Mouse (Mus musculus): ENCODE results near the gene Commd2. TPM values are rescaled to one million over a fixed set of nuclear protein-coding genes. Genes with fewer than 3 reads are reported as not detected.

The Commd2 gene
- total RNA-seq, 2 experiments from 2014 or later, result 10.4 to 12.1 TPM

DNA sequence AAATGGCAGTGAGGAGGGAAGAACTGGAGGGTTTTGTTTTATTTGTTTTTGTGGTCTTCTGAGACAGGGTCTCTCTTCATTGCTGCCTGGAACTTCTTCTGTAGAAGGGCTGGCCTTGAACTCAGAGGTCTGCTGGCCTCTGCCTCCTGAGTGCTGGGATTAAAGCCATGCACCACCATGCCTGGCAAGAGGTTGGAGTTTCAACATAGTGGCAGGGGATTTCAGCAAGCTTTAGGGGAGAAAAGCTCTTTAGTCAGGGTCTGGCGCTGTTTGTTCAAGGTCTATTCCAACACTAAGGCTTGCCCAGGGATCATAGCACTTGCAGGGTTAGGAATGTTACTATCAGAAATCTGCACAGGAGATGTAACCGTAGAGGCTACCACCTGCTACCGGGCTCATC is 2.1 kb upstream of the Commd2 start:
- no peak for TF ChIP-seq CTCF (IDR thresholded peaks at IDR 0.05)
- intact Hi-C loops (cut with DNase I), result no loop called here
- no peak for DNase-seq
- Histone ChIP-seq H3K27ac (no peak overlapping the region), H3K4me3 (no peak overlapping the region)

DNA sequence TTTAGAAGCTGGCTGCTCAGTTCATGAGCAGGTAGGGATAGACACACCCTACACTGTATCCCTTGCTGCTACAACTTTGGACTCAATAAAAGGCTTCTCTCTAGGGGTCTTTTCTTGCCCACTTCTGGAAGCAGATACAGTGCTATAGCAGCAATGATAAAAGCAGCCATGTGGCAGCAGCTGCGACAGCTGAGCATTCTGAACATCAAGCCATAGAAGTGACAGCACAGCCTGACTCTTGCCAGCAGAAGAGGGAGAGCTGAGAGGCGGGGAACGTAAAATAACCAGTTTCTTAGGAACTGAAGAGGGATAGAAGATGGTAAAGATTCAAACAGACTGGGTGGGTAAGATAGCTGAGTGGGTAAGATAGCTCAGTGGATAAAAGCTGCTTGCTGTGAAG is 970 bp upstream of the Commd2 start:
- Histone ChIP-seq H3K27ac (no peak overlapping the region), H3K4me3 (no peak overlapping the region)
- intact Hi-C loops (cut with DNase I), result no loop called here
- no peak for DNase-seq
- TF ChIP-seq CTCF (IDR thresholded peaks at IDR 0.05), result no peak

DNA sequence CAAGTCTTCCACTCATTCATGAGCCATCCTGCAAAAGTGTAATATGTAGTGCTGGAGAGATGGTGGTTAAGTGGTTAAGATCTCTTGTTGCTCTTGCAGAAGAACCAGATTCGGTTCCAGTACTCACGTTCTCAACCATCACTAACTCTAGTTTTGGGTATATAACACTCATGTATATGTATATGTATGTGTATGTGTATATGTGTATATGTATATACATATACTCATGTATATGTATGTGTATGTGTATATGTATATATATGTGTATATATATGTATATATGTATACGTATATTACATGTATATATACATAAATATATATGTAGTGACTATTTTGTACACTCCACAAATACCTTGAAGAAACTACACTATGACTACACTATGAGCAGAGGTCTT is 347 bp upstream of the Commd2 start:
- Histone ChIP-seq H3K27ac (peak overlapping the region; percentile 92), H3K4me3 (peak overlapping the region; percentile 92)
- DNase-seq, result no peak
- intact Hi-C loops (cut with DNase I), result no loop called here
- TF ChIP-seq CTCF (IDR thresholded peaks at IDR 0.05), result no peak

DNA sequence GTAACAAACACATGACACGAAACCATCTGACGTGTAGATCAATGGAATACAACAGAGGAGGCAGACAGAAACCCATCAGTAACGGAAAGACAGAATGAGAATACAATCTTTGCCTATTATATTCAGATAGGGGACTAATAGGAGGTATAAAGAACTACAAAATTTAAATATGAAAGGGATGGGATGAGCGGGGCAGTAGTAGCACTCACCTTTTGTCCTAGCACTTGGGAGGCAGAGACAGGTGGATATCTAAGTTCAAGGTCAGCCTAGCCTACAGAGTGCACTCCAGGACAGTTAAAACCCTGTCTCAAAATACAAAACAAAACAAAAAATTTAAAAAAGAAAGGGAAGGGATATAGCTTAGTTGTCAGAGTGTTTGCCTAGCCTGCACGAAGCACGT is 8.3 kb downstream of the Commd2 start:
- intact Hi-C loops (cut with DNase I), result no loop called here
- no peak overlapping the region for H3K4me3 ChIP-seq
- no peak for TF ChIP-seq CTCF (IDR thresholded peaks at IDR 0.05)
- DNase-seq, result no peak
- no peak overlapping the region for H3K27ac ChIP-seq

DNA sequence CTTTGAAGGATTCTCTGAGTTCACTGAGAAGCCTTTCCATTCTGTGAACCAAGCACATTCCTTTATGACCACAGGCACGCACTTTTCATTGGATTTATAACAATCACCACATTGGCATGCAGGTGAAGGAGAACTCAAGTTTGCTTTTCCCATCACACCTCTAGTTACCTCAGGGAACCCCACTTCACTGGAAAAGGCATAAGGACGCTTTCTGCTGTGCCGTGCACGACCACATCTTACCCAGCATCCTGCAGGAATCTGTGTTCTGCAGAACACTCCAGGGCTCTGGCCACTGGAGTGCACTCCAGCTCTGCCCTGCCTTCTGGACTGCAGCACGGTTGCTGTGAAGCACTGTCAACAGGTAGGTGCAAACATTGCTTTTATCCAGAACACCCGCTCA is 13.9 kb downstream of the Commd2 start:
- no peak for TF ChIP-seq CTCF (IDR thresholded peaks at IDR 0.05)
- intact Hi-C loops (cut with DNase I), result no loop called here
- H3K4me3 ChIP-seq, result no peak overlapping the region
- DNase-seq, result no peak
- no peak overlapping the region for H3K27ac ChIP-seq

DNA sequence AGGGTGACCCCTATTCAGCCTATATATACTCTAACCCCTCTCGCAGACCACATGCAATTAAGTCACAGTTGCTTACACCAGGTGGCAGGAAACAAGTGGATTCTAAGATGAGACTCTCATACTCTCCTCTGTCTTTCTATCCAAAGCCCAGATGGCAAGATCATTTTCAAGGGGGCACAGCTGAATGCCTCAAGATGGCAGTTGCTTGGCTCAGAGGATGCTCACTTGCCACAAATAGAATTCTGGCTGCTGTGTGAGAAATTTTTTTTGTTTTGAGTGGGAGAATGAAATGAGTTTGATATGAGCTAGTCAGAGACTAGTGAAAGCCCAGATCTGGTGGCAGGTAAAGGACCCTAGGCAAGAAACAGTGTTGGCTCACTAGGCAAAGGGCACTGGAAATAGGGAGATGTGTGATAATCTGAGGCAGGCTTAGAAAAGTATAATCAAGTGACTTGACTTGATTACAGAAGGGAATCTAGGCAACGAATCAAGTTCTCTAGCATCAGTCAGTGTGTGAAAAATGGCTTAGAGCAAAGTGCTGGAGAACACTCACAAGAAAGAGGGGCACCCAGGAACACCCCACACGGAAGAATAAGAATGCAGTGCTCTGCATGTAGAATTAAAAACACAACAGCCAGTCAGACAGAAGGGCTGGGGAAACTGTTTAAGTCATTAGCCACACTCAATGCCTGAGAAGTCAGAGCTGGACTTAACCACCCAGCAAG is 16.6 kb downstream of the Commd2 start:
- H3K27ac ChIP-seq, result no peak overlapping the region
- H3K4me3 ChIP-seq, result no peak overlapping the region
- intact Hi-C loops (cut with DNase I), result no loop called here
- DNase-seq, result no peak
- TF ChIP-seq CTCF (IDR thresholded peaks at IDR 0.05), result no peak

DNA sequence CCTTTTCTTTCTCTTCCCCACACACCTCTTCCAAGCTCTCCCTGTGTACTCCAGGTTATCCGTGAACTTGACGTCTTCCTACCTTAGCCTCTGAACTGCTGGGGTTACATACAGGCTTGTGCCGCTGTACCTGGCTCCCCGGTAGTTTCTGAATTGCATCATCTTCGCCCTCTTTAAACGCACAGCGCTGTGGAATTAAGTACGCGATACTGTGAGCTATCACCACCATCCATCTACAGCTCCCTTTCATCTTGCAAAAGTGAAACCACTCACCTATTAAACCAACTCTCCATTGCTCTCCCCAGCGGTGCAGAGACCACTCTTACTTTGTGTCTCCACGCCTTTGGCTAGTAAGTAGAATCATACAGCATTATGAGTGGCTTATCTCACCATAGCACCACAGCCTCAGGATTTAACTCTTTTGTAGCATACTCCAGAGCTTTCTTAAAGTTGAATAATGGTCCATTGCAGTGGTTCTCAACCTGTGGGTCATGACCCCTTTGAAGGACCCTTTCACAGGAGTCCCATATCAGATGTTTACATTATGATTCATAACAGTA is 24.5 kb downstream of the Commd2 start:
- TF ChIP-seq CTCF (IDR thresholded peaks at IDR 0.05), result no peak
- Histone ChIP-seq H3K4me3 (no peak overlapping the region), H3K27ac (no peak overlapping the region)
- DNase-seq, result no peak
- intact Hi-C loops (cut with DNase I), result loop anchor here (5.0 kb wide), 1 partner anchor 360 kb away; no protein-coding TSS in a partner anchor

DNA sequence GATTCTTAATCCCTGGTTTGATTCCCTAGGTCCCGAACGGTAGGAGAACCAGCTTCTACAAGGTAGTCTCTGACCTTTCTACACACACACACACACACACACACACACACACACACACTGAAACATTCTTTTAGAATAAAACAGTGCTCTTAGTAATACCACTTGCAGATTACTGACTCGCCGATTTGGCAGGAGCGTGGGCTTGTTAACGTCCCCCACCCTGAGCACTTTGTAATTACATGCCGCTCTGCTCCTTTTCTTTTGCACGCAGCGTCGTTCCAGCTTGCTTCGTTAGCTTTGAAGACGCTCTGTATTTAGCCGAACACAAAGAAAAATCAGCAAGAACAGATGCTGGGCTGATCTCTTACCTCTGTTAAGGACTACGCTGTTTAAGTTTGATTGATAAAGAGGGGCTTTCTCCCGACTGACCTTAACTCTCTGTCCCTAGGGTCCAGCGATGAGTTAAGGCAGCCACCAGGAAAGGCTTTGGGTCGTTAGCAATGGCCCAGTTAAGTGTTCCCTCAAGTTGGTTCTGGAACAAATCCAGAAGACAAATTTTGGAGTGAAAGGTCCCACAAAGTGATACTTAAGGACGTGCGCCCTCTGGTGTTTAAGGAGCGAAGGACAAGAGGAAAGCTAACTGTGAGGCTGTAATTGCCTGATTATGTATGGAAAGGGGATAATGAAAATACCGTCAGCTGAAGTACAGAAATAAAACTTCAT is 26.1 kb downstream of the Commd2 start:
- intact Hi-C loops (cut with DNase I), result loop anchor here (5.0 kb wide), 1 partner anchor 358 kb away; no protein-coding TSS in a partner anchor
- peak; percentile 84 for TF ChIP-seq CTCF (IDR thresholded peaks at IDR 0.05)
- peak overlapping the region; percentile 65 for H3K27ac ChIP-seq
- H3K4me3 ChIP-seq, result peak overlapping the region; percentile 74
- DNase-seq, result peak; percentile 71

DNA sequence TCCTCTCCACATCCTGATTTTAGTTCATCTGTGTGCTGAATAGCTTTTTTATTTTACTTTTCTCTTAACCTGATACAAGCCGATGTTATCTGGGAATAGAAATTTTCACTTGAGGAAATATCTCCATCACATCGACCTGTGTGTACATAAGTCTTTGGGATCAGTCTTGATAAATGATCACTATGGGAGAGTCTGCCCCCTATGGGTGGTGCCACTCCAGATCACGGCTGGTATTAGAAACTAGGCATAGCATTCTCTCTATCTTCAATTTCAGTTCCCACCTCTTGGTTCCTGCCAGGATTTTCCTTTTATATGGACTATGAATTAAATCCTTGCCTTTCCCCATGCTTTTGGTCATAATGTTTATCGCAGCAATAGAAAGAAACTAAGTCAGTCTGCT is 31.8 kb downstream of the Commd2 start:
- DNase-seq, result peak; percentile 46
- intact Hi-C loops (cut with DNase I), result loop anchor here (1.0 to 5.0 kb wide), 3 partner anchors 13 to 149 kb away; partner anchors contain the start of gene Wwtr1
- no peak overlapping the region for H3K4me3 ChIP-seq
- peak; percentile 70 for TF ChIP-seq CTCF (IDR thresholded peaks at IDR 0.05)
- H3K27ac ChIP-seq, result no peak overlapping the region

DNA sequence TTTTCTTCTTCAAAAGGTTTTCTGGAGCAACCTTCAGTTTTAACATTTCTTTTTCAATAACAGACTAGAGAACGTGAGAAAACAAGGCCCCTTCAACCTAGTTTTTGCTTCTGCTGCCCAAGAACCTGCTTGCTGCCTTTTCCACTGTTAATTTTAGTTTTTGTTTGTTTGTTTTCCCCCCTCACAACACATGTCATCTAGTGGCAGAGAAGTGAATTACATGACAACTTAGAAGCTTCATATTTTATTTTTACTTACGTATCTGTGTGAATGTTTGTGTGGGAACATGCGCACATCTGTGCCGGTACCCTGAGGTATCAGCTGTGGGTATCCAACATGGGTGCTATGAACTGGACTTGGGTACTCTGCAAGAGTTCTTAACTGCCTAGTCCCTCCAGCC is 35.9 kb downstream of the Commd2 start:
- no peak for DNase-seq
- H3K27ac ChIP-seq, result no peak overlapping the region
- H3K4me3 ChIP-seq, result no peak overlapping the region
- intact Hi-C loops (cut with DNase I), result no loop called here
- TF ChIP-seq CTCF (IDR thresholded peaks at IDR 0.05), result peak; percentile 60

DNA sequence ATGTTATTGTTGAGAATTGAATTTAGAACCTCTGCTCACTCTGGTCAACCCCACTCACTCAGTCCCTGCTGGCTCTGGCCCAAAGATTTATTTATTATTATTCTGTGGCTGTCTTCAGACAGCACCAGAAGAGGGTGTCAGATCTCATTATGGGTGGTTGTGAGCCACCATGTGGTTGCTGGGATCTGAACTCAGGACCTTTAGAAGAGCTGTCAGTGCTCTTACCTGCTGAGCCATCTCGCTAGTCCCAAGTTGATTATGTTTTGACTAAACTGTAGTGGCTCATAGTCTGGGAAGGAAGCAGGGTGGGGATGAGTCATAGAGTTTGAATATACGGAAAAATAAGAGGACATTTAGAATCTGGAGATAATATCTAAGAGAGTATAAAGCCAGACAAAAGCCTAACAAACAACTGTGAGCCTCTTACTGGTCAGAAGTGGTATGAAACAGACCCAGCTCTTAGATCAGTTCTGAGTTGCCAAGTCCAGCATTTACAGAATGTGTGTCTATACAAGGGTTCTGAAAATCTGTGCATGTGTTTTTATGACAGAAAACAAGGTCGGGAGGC is 39.0 kb downstream of the Commd2 start:
- H3K4me3 ChIP-seq, result no peak overlapping the region
- DNase-seq, result no peak
- H3K27ac ChIP-seq, result peak overlapping the region; percentile 52
- intact Hi-C loops (cut with DNase I), result no loop called here
- TF ChIP-seq CTCF (IDR thresholded peaks at IDR 0.05), result no peak; the same call in 1 of the 2 replicates

DNA sequence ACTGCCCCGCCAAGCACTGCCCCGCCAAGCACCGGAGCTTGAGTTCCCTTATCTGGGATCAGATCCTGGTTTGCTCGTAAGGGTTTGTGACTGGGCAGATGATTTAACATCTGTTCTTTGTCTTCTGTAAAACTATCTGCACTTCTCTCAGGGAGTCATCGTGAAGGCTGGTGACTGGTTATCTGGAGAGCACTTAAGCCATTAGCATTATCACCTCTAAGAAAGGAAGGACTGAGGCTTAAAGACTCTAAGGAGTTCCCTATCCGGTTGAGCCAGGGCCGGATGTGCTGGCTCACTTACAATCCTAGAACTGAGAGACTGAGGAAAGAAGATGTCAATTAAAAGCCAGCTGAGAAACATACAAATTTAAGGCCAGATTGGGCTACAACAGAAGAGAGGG is 39.7 kb downstream of the Commd2 start:
- intact Hi-C loops (cut with DNase I), result no loop called here
- no peak for TF ChIP-seq CTCF (IDR thresholded peaks at IDR 0.05)
- Histone ChIP-seq H3K4me3 (no peak overlapping the region), H3K27ac (peak overlapping the region; percentile 31; the same call in 1 of the 2 replicates)
- DNase-seq, result no peak

DNA sequence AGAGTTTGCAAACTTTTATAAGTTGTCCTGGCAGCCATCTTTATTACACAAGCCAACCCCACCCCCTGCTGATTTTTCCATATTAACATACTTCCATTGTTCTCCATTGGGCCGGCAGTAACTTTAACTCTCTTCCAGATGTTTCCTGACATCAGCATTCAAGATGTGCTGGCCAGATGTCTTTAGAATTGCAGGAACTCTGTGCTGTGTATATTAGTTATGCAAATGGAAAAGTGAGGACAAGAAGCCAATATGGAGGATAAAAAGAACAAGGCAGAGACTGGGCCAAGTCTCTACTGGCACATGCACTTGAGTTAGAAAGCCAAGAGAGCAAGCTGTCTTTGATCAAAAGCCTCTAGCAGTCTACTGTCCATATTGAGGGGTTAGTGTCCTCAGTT is 46.9 kb downstream of the Commd2 start:
- no peak for DNase-seq
- TF ChIP-seq CTCF (IDR thresholded peaks at IDR 0.05), result no peak
- Histone ChIP-seq H3K4me3 (no peak overlapping the region), H3K27ac (peak overlapping the region; percentile 69)
- intact Hi-C loops (cut with DNase I), result no loop called here
